Mouse (Mus musculus) bone marrow macrophage, adult 2 months (primary cell): ENCODE results near the gene Ltb4r1. TPM values are rescaled to one million over a fixed set of nuclear protein-coding genes. Genes with fewer than 3 reads are reported as not detected.
A peak's percentile ranks its signal among the peaks of the same experiment; 100 is the strongest.

ENCODE experiments used
- H3K27ac ChIP-seq: 2 replicates; pipeline ENCODE4 v1.5.1; 2012; ENCODE audit warnings: low read depth, low read length; ENCODE audit not compliant: insufficient read depth
- H3K4me1 ChIP-seq: 2 replicates; pipeline ENCODE4 v1.6.1; 2012; ENCODE audit warnings: low read length; ENCODE audit not compliant: control insufficient read depth, insufficient read depth
- H3K4me3 ChIP-seq: 2 replicates; pipeline ENCODE4 v1.5.1; 2012; ENCODE audit warnings: mild to moderate bottlenecking, low read length, moderate library complexity; ENCODE audit not compliant: insufficient read depth
- CTCF ChIP-seq: IDR thresholded peaks from 2 replicates; pipeline ENCODE4 v1.5.1; 2012; ENCODE audit warnings: low read depth, mild to moderate bottlenecking, low read length, moderate library complexity
- POLR2A ChIP-seq: IDR thresholded peaks from 2 replicates; pipeline ENCODE4 v1.6.1; 2012; ENCODE audit warnings: mild to moderate bottlenecking, low read depth, low read length, borderline replicate concordance
- polyA plus RNA-seq: library from polyadenylated mRNA; stranded (reverse); fragments of >200 nt; gene quantifications from 2 replicates; pipeline ENCODE4 v1.2.4, GENCODE M21; 2012; ENCODE audit not compliant: missing spikeins, insufficient read depth, insufficient read length

The Ltb4r1 gene
- polyA plus RNA-seq, 1 experiment: 1.7 TPM

- TF ChIP-seq POLR2A: no peak
- TF ChIP-seq CTCF: no peak
- no peak overlapping the region for H3K4me3 ChIP-seq
- H3K27ac ChIP-seq: no peak overlapping the region
- H3K4me1 ChIP-seq: peaks cover 52% of the 10 kb centered on the region
Measured at GRCm38 (mm10) chr14:55726261-55726660, 39.5 kb upstream of the Ltb4r1 start.

- peaks cover 49% of the 10 kb centered on the region for H3K4me1 ChIP-seq
- no peak overlapping the region for H3K4me3 ChIP-seq
- TF ChIP-seq POLR2A (no peak), CTCF (no peak)
- no peak overlapping the region for H3K27ac ChIP-seq
Measured at GRCm38 (mm10) chr14:55727889-55728685, 37.7 kb upstream of the Ltb4r1 start.

GRCm38 (mm10) chr14:55730116-55730515 is 35.6 kb upstream of the Ltb4r1 start:
- Histone ChIP-seq H3K4me3 (no peak overlapping the region), H3K4me1 (peaks cover 49% of the 10 kb centered on the region), H3K27ac (no peak overlapping the region)
- TF ChIP-seq POLR2A: no peak
- TF ChIP-seq CTCF: no peak

- TF ChIP-seq POLR2A: no peak
- H3K4me3 ChIP-seq: no peak overlapping the region
- peaks cover 49% of the 10 kb centered on the region for H3K4me1 ChIP-seq
- no peak overlapping the region for H3K27ac ChIP-seq
Measured at GRCm38 (mm10) chr14:55730531-55731032, 35.2 kb upstream of the Ltb4r1 start.

GRCm38 (mm10) chr14:55733889-55734288 is 31.9 kb upstream of the Ltb4r1 start:
- peaks cover 36% of the 10 kb centered on the region for H3K4me1 ChIP-seq
- H3K4me3 ChIP-seq: no peak overlapping the region
- no peak overlapping the region for H3K27ac ChIP-seq
- TF ChIP-seq CTCF (no peak), POLR2A (no peak)

- no peak for TF ChIP-seq CTCF
- Histone ChIP-seq H3K4me1 (peaks cover 32% of the 10 kb centered on the region), H3K27ac (no peak overlapping the region), H3K4me3 (no peak overlapping the region)
Measured at GRCm38 (mm10) chr14:55734869-55735268, 30.9 kb upstream of the Ltb4r1 start.

GRCm38 (mm10) chr14:55735334-55735733 is 30.4 kb upstream of the Ltb4r1 start:
- peak overlapping the region; percentile 39 for H3K27ac ChIP-seq
- TF ChIP-seq CTCF (no peak), POLR2A (no peak)
- no peak overlapping the region for H3K4me3 ChIP-seq
- peaks cover 27% of the 10 kb centered on the region for H3K4me1 ChIP-seq

- Histone ChIP-seq H3K4me1 (peaks cover 23% of the 10 kb centered on the region), H3K27ac (peak overlapping the region; percentile 39), H3K4me3 (no peak overlapping the region)
- TF ChIP-seq CTCF (no peak), POLR2A (no peak)
Measured at GRCm38 (mm10) chr14:55735758-55736157, 30.0 kb upstream of the Ltb4r1 start.

GRCm38 (mm10) chr14:55737086-55737687 is 28.6 kb upstream of the Ltb4r1 start:
- no peak for TF ChIP-seq CTCF
- TF ChIP-seq POLR2A: no peak
- H3K4me1 ChIP-seq: peaks cover 22% of the 10 kb centered on the region
- H3K4me3 ChIP-seq: no peak overlapping the region
- no peak overlapping the region for H3K27ac ChIP-seq

GRCm38 (mm10) chr14:55743711-55744110 is 22.1 kb upstream of the Ltb4r1 start:
- no peak overlapping the region for H3K27ac ChIP-seq
- peak; percentile 68 for TF ChIP-seq CTCF
- no peak for TF ChIP-seq POLR2A
- H3K4me3 ChIP-seq: no peak overlapping the region
- H3K4me1 ChIP-seq: peaks cover 17% of the 10 kb centered on the region
